Mouse (Mus musculus) cerebellum, adult 18-20 months (tissue): ENCODE results near the gene Pik3cb.

Experiments
- DNase-seq, 2 experiments: peaks; one replicate each; pipeline ENCODE4 v3.0.0; 2021

The Pik3cb gene

GRCm38 (mm10) chr9:98994103-98994502, 146.3 kb downstream of the Pik3cb start:
- no peak for DNase-seq

DNA sequence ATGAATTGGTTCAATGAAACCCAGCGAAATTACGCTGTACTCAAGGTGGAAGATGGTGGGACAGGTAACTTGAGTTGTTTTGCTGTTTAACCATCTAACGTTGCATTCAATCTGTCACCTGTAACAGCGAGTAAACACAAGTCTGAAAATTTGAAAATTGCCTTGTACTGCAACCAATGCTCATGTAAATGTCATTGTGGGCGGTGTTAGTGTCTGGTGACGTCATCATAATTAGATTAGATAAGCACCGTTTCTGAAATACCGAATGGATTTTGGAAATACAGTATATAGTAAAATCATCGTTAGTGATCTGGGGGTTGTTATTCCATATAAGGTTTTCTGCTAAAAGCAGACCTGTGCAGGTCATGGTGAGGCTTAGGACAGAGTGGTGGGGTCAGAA, 153.3 kb downstream of the Pik3cb start:
- no peak for DNase-seq
